In the genomic region with DNA sequence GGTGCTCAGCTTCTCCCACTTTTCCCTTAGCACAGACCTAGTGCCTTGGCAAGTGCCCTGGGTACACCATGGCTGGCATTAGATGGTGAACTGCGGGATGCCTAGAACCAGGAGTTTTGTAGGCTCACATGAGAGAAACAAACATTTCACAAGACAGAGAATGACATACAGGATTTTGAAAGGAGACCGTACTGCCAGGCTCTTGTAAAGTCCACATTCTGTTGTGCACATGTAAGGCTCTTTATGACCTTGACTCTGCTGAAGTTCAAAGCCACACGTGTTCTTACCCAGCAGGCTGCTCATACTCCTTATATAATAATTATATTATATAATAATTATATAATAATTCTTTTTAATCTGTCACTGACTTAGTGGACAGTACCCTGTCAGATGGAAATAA, we compare ENCODE assay signal across 34 mouse cellular contexts.
"Had no signal": no experiment of that assay in that cellular context is flagged by ENCODE, and none has a peak within 500 bp of the region (broad histone marks: within the 10 kb centered on the region; RNA-seq: fewer than 3 reads in every experiment).

No protein-coding gene starts in this region.

- H3K4me2 ChIP-seq: heart, embryonic 11.5 days; heart, embryonic 12.5 days; heart, embryonic 13.5 days; heart, embryonic 15.5 days; hindbrain, embryonic 12.5 days; hindbrain, embryonic 13.5 days; hindbrain, embryonic 14.5 days; hindbrain, embryonic 15.5 days; kidney, embryonic 15.5 days had no signal

- ATAC-seq: hindbrain, embryonic 16.5 days; hindbrain, postnatal 0 days; inflammation-experienced regulatory T-cells, adult 6 months; intestine, embryonic 16.5 days; intestine, postnatal 0 days had no signal

- DNase-seq: heart, adult 2 months; heart, postnatal 14 days; heart, postnatal 36 days; heart, postnatal 4 days; kidney, adult 11 months; kidney, adult 18-20 months; kidney, adult 2 months; kidney, adult 8-10 months; kidney, adult 9 months; kidney, postnatal 10 days; kidney, postnatal 14 days; kidney, postnatal 25 days; kidney, postnatal 36 days; kidney, postnatal 4 days; layer of hippocampus, adult 9-11 months; layer of hippocampus, postnatal 36 days had no signal

- H3K27me3 ChIP-seq: heart, embryonic 12.5 days; heart, embryonic 13.5 days; heart, embryonic 15.5 days; hindbrain, embryonic 12.5 days; hindbrain, embryonic 13.5 days; hindbrain, embryonic 15.5 days; kidney, embryonic 15.5 days had no signal

- H3K27ac ChIP-seq: heart, adult 2 months; heart, embryonic 10.5 days; heart, embryonic 13.5 days; heart, embryonic 15.5 days; hindbrain, embryonic 10.5 days; hindbrain, embryonic 12.5 days; hindbrain, embryonic 13.5 days; hindbrain, embryonic 14.5 days; hindbrain, embryonic 15.5 days; hindbrain, postnatal 0 days; kidney, embryonic 15.5 days; kidney, postnatal 0 days; layer of hippocampus, adult 2 months had no signal

- H3K36me3 ChIP-seq: heart, embryonic 10.5 days; heart, embryonic 12.5 days; heart, embryonic 13.5 days; heart, embryonic 15.5 days; hindbrain, embryonic 10.5 days; hindbrain, embryonic 12.5 days; hindbrain, embryonic 13.5 days; hindbrain, embryonic 15.5 days; kidney, embryonic 15.5 days had no signal

- H3K4me3 ChIP-seq: heart, adult 2 months; heart, embryonic 10.5 days; heart, embryonic 12.5 days; heart, embryonic 13.5 days; heart, embryonic 15.5 days; hindbrain, embryonic 10.5 days; hindbrain, embryonic 12.5 days; hindbrain, embryonic 13.5 days; hindbrain, embryonic 15.5 days; kidney, embryonic 15.5 days; layer of hippocampus, adult 2 months had no signal

- H3K9me3 ChIP-seq: heart, embryonic 10.5 days; heart, embryonic 12.5 days; heart, embryonic 13.5 days; heart, embryonic 15.5 days; hindbrain, embryonic 10.5 days; hindbrain, embryonic 12.5 days; hindbrain, embryonic 13.5 days; hindbrain, embryonic 15.5 days; kidney, embryonic 15.5 days had no signal

- H3K9ac ChIP-seq: heart, embryonic 12.5 days; heart, embryonic 13.5 days; heart, embryonic 15.5 days; hindbrain, embryonic 12.5 days; hindbrain, embryonic 13.5 days; hindbrain, embryonic 14.5 days; hindbrain, embryonic 15.5 days; kidney, embryonic 15.5 days had no signal

- H3K4me1 ChIP-seq: heart, embryonic 12.5 days; heart, embryonic 15.5 days; kidney, embryonic 15.5 days had no signal
